ENCODE assay signal across 9 mouse cellular contexts in the genomic region with DNA sequence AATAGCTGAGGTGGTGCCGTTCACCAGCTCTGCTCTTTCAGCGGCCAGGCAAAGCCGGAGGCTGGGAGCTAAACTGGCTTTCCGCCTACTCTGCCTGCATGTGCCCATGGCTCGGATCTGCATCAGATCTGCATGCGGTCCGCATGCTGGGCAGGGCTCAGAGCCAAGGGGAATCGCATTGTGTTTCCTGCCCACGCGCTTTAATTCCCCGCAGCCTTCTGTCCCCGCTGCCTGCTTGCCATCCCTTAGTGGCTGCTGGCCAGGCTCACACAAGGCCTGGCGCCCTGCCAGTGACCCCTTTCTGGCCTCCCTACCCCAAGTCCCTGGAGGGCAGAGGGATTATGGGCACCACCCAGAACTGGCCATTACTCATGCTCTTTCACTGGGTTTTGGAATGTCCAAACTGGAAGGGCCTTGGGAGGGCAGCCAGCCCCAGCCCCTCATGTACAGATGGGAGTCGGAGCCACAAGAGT. TPM values are rescaled to one million over a fixed set of nuclear protein-coding genes. Genes with fewer than 3 reads are reported as not detected.
DNase-seq lines count a peak whose midpoint lies in the region; ATAC-seq lines count a peak whose summit lies in the region.
"Had no signal": no experiment of that assay in that cellular context is flagged by ENCODE, and none has a peak within 500 bp of the region (broad histone marks: within the 10 kb centered on the region; RNA-seq: fewer than 3 reads in every experiment).

No protein-coding gene starts in this region.

- ATAC-seq in hindbrain, embryonic 14.5 days (ENCODE audit: low FRiP score): peak; percentile 79
- peak; percentile 77 for ATAC-seq in neural tube, embryonic 14.5 days (ENCODE audit: low read depth)

- no peaks in the 10 kb centered on the region for H3K27me3 ChIP-seq in hindbrain, embryonic 14.5 days (ENCODE audit: control insufficient read depth, insufficient read depth, low read length)
- H3K27me3 ChIP-seq in neural tube, embryonic 14.5 days (ENCODE audit: control insufficient read depth, insufficient read depth, low read length): no peaks in the 10 kb centered on the region
- H3K27me3 ChIP-seq: liver, embryonic 15.5 days had no signal

- peak; percentile 97 for DNase-seq in NIH3T3 (ENCODE audit: low read depth)
- peak; percentile 99 for DNase-seq in brain, adult 2 months (ENCODE audit: low read depth, low spot score)
- DNase-seq in frontal cortex, postnatal 25 days (ENCODE audit: low spot score in 2 of 2): peak; percentile 53 to 70
- peak; percentile 77 for DNase-seq in hindbrain, embryonic 14.5 days (ENCODE audit: low spot score)
- DNase-seq in layer of hippocampus, postnatal 36 days: peak; percentile 88 to 91
- no peak for DNase-seq in spleen, postnatal 10 days (ENCODE audit: low spot score in 2 of 2)
- no peak for DNase-seq in thymus, postnatal 0 days (ENCODE audit: low spot score)

- no peaks in the 10 kb centered on the region for H3K9me3 ChIP-seq in hindbrain, embryonic 14.5 days (ENCODE audit: control insufficient read depth, low read length)
- H3K9me3 ChIP-seq in neural tube, embryonic 14.5 days (ENCODE audit: control insufficient read depth, low read length): no peaks in the 10 kb centered on the region
- H3K9me3 ChIP-seq: liver, embryonic 15.5 days had no signal

- H3K27ac ChIP-seq in hindbrain, embryonic 14.5 days: 0 out of 2 replicates have a peak overlapping the region, but pooled peaks have one; percentile 11
- no peak overlapping the region for H3K27ac ChIP-seq in neural tube, embryonic 14.5 days (ENCODE audit: low read depth, low read length)
- H3K27ac ChIP-seq: liver, embryonic 15.5 days had no signal

- no peak overlapping the region for H3K4me3 ChIP-seq in hindbrain, embryonic 14.5 days (replicated peaks; ENCODE audit: low read length)
- no peak overlapping the region for H3K4me3 ChIP-seq in neural tube, embryonic 14.5 days (ENCODE audit: low read depth, low read length)
- H3K4me3 ChIP-seq: liver, embryonic 15.5 days had no signal

- 41% methylated on average over 14 of the region's 14 CpGs for WGBS in hindbrain, embryonic 14.5 days
- WGBS in neural tube, embryonic 14.5 days: 46% methylated on average over 14 of the region's 14 CpGs

- H3K36me3 ChIP-seq in hindbrain, embryonic 14.5 days (replicated peaks; ENCODE audit: control insufficient read depth, insufficient read depth): peaks cover 44% of the 10 kb centered on the region
- peaks cover 25% of the 10 kb centered on the region for H3K36me3 ChIP-seq in neural tube, embryonic 14.5 days (ENCODE audit: control insufficient read depth, insufficient read depth, low read length)

- H3K4me1 ChIP-seq in hindbrain, embryonic 14.5 days (replicated peaks; ENCODE audit: control insufficient read depth, insufficient read depth, low read length): peaks cover 4% of the 10 kb centered on the region; the same call in 1 of the 2 replicates
- H3K4me1 ChIP-seq in neural tube, embryonic 14.5 days (ENCODE audit: control insufficient read depth, insufficient read depth, low read length): peaks cover 16% of the 10 kb centered on the region

- no peak overlapping the region for H3K9ac ChIP-seq in hindbrain, embryonic 14.5 days
- H3K9ac ChIP-seq in neural tube, embryonic 14.5 days (replicated peaks; ENCODE audit: low read depth, low read length): no peak overlapping the region
- H3K9ac ChIP-seq: liver, embryonic 15.5 days had no signal

- H3K4me2 ChIP-seq in hindbrain, embryonic 14.5 days (replicated peaks): no peak overlapping the region
- H3K4me2 ChIP-seq in neural tube, embryonic 14.5 days (ENCODE audit: low read depth, low read length): no peak overlapping the region
- H3K4me2 ChIP-seq: liver, embryonic 15.5 days had no signal

RNA-seq across cellular contexts. Expression of a gene that starts 39.7 kb away (rescaled TPM):
- 74.8 and 75.7 TPM in 2 replicates for polyA plus RNA-seq in hindbrain, embryonic 14.5 days (2014; fragmentation: Nextera tagmentation; extraction: Ambion mirVana)
- total RNA-seq in layer of hippocampus, postnatal 36 days (2021): 10 to 100 TPM; 88.9 to 89.5 TPM
- polyA plus RNA-seq in neural tube, embryonic 14.5 days (2014; fragmentation: Nextera tagmentation; extraction: Ambion mirVana): 45.6 and 126 TPM in 2 replicates
- polyA plus RNA-seq in thymus, postnatal 0 days (2015; fragmentation: Nextera tagmentation; extraction: Ambion mirVana): 303 and 311 TPM in 2 replicates

RNA-seq across cellular contexts. Expression of a gene that starts 41.0 kb away (rescaled TPM):
- 37.4 and 41.1 TPM in 2 replicates for polyA plus RNA-seq in hindbrain, embryonic 14.5 days (2014; fragmentation: Nextera tagmentation; extraction: Ambion mirVana)
- total RNA-seq in layer of hippocampus, postnatal 36 days (2021): 10 to 100 TPM in 1 of 2 experiments, 1 to 10 TPM in 1; 7.7 to 12.7 TPM
- polyA plus RNA-seq in neural tube, embryonic 14.5 days (2014; fragmentation: Nextera tagmentation; extraction: Ambion mirVana): 33.9 and 35.4 TPM in 2 replicates
- 16.3 and 18.0 TPM in 2 replicates for polyA plus RNA-seq in thymus, postnatal 0 days (2015; fragmentation: Nextera tagmentation; extraction: Ambion mirVana)

RNA-seq across cellular contexts. Expression of a gene that starts 53.1 kb away (rescaled TPM):
- not detected in 2 replicates for polyA plus RNA-seq in hindbrain, embryonic 14.5 days (2014; fragmentation: Nextera tagmentation; extraction: Ambion mirVana)
- total RNA-seq in layer of hippocampus, postnatal 36 days (2021): not detected
- polyA plus RNA-seq in neural tube, embryonic 14.5 days (2014; fragmentation: Nextera tagmentation; extraction: Ambion mirVana): not detected in 2 replicates
- polyA plus RNA-seq in thymus, postnatal 0 days (2015; fragmentation: Nextera tagmentation; extraction: Ambion mirVana): 0.14 and 0.21 TPM in 2 replicates

RNA-seq across cellular contexts. Expression of a gene that starts 53.8 kb away (rescaled TPM):
- polyA plus RNA-seq in hindbrain, embryonic 14.5 days (2014; fragmentation: Nextera tagmentation; extraction: Ambion mirVana): 57.7 and 59.2 TPM in 2 replicates
- total RNA-seq in layer of hippocampus, postnatal 36 days (2021): 10 to 100 TPM; 36.7 to 39.5 TPM
- polyA plus RNA-seq in neural tube, embryonic 14.5 days (2014; fragmentation: Nextera tagmentation; extraction: Ambion mirVana): 58.4 and 66.0 TPM in 2 replicates
- 59.3 and 59.9 TPM in 2 replicates for polyA plus RNA-seq in thymus, postnatal 0 days (2015; fragmentation: Nextera tagmentation; extraction: Ambion mirVana)

Comparison
In these comparisons a context has a peak if more than half of its experiments do, and no peak if none do; other contexts are left out.
1. DNase-seq: peak in NIH3T3 (single experiment), brain, adult 2 months (single experiment), frontal cortex, postnatal 25 days (2 of 2), hindbrain, embryonic 14.5 days (single experiment) and layer of hippocampus, postnatal 36 days (2 of 2); none in spleen, postnatal 10 days (0 of 2) and thymus, postnatal 0 days (single experiment).